27 mouse cellular contexts compared by ENCODE assay signal in genomic region chr11:88359736-88360135, GRCm38 (mm10).
DNase-seq lines count a peak whose midpoint lies in the region; ATAC-seq and TF ChIP-seq lines count a peak whose summit lies in the region.
"Had no signal": no experiment of that assay in that cellular context is flagged by ENCODE, and none has a peak within 500 bp of the region (broad histone marks: within the 10 kb centered on the region; RNA-seq: fewer than 3 reads in every experiment).

No protein-coding gene starts in this region.

- H3K4me3 ChIP-seq in hindbrain, embryonic 14.5 days (replicated peaks; ENCODE audit: low read length) = no peak overlapping the region
- H3K4me3 ChIP-seq in hindbrain, postnatal 0 days (ENCODE audit: low read length) = no peak overlapping the region
- no peak overlapping the region for H3K4me3 ChIP-seq in heart, embryonic 12.5 days
- no peak overlapping the region for H3K4me3 ChIP-seq in heart, postnatal 0 days (ENCODE audit: low read depth, low read length)
- no peak overlapping the region for H3K4me3 ChIP-seq in midbrain, embryonic 11.5 days (ENCODE audit: low read depth, low read length)
- H3K4me3 ChIP-seq: erythroblast, embryonic 14.5 days; forebrain, embryonic 12.5 days; hindbrain, embryonic 10.5 days; midbrain, embryonic 15.5 days had no signal

- H3K9ac ChIP-seq in hindbrain, embryonic 14.5 days = no peak overlapping the region
- no peak overlapping the region for H3K9ac ChIP-seq in hindbrain, postnatal 0 days (replicated peaks; ENCODE audit: low read length)
- no peak overlapping the region for H3K9ac ChIP-seq in heart, embryonic 12.5 days
- no peak overlapping the region for H3K9ac ChIP-seq in heart, postnatal 0 days (replicated peaks; ENCODE audit: low read depth, low read length)
- H3K9ac ChIP-seq in midbrain, embryonic 11.5 days (ENCODE audit: low read length) = no peak overlapping the region
- H3K9ac ChIP-seq: forebrain, postnatal 0 days; liver, embryonic 14.5 days; midbrain, embryonic 15.5 days had no signal

- peaks cover 31% of the 10 kb centered on the region for H3K4me1 ChIP-seq in hindbrain, embryonic 14.5 days (replicated peaks; ENCODE audit: control insufficient read depth, insufficient read depth, low read length)
- peaks cover 17% of the 10 kb centered on the region for H3K4me1 ChIP-seq in hindbrain, postnatal 0 days (ENCODE audit: insufficient read depth, low read length)
- H3K4me1 ChIP-seq in heart, embryonic 12.5 days (replicated peaks) = peaks cover 70% of the 10 kb centered on the region
- peaks cover 45% of the 10 kb centered on the region for H3K4me1 ChIP-seq in heart, postnatal 0 days (ENCODE audit: control insufficient read depth, insufficient read depth)
- peaks cover 24% of the 10 kb centered on the region for H3K4me1 ChIP-seq in midbrain, embryonic 11.5 days (ENCODE audit: control insufficient read depth, insufficient read depth, low read length)

- DNase-seq in hindbrain, embryonic 14.5 days (ENCODE audit: low spot score) = no peak
- DNase-seq in hindbrain, postnatal 0 days (ENCODE audit: low spot score) = no peak
- DNase-seq in heart, postnatal 0 days (ENCODE audit: low spot score) = peak; percentile 61
- no peak for DNase-seq in midbrain, embryonic 11.5 days (ENCODE audit: low spot score, missing footprints)
- no peak for DNase-seq in right cerebral cortex, postnatal 4 days
- DNase-seq: adrenal gland, postnatal 25 days; B cell, adult 2 months; cerebellum, adult 11-12 months; cerebellum, postnatal 14 days; forebrain, postnatal 0 days; gastrocnemius, postnatal 10 days; kidney, adult 9 months; kidney, postnatal 10 days; liver; lung, adult 2 months; lung, postnatal 10 days; right cerebral cortex, postnatal 25 days; thymus, adult 2 months; thymus, postnatal 4 days had no signal

- no peaks in the 10 kb centered on the region for H3K27me3 ChIP-seq in hindbrain, embryonic 14.5 days (ENCODE audit: control insufficient read depth, insufficient read depth, low read length)
- no peaks in the 10 kb centered on the region for H3K27me3 ChIP-seq in hindbrain, postnatal 0 days (ENCODE audit: insufficient read depth, low read length)
- H3K27me3 ChIP-seq in heart, embryonic 12.5 days (replicated peaks) = no peaks in the 10 kb centered on the region
- no peaks in the 10 kb centered on the region for H3K27me3 ChIP-seq in heart, postnatal 0 days (ENCODE audit: control insufficient read depth, insufficient read depth, low read length)
- H3K27me3 ChIP-seq in midbrain, embryonic 11.5 days (ENCODE audit: control insufficient read depth, insufficient read depth, low read length) = no peaks in the 10 kb centered on the region
- H3K27me3 ChIP-seq: forebrain, embryonic 12.5 days; midbrain, embryonic 15.5 days had no signal

- no peak for TF ChIP-seq CTCF in hindbrain, postnatal 0 days (IDR thresholded peaks at IDR 0.05; ENCODE audit: low read depth)
- no peak for TF ChIP-seq CTCF in heart, postnatal 0 days (IDR thresholded peaks at IDR 0.05; ENCODE audit: low read depth)

- 0 out of 2 replicates have a peak, but pooled peaks cover 3% of the 10 kb centered on the region for H3K36me3 ChIP-seq in hindbrain, embryonic 14.5 days (replicated peaks; ENCODE audit: control insufficient read depth, insufficient read depth)
- peaks cover 3% of the 10 kb centered on the region; the same call in 1 of the 2 replicates for H3K36me3 ChIP-seq in hindbrain, postnatal 0 days (ENCODE audit: insufficient read depth, low read length)
- peaks cover 20% of the 10 kb centered on the region for H3K36me3 ChIP-seq in heart, embryonic 12.5 days
- 0 out of 2 replicates have a peak, but pooled peaks cover 11% of the 10 kb centered on the region for H3K36me3 ChIP-seq in heart, postnatal 0 days (replicated peaks; ENCODE audit: control insufficient read depth, insufficient read depth, low read length)
- H3K36me3 ChIP-seq in midbrain, embryonic 11.5 days (ENCODE audit: control insufficient read depth, insufficient read depth, low read length) = peaks cover 11% of the 10 kb centered on the region; the same call in 1 of the 2 replicates
- H3K36me3 ChIP-seq: midbrain, embryonic 15.5 days had no signal

- no peak for TF ChIP-seq EP300 in heart, postnatal 0 days (IDR thresholded peaks at IDR 0.05; ENCODE audit: low read depth)

- ATAC-seq in hindbrain, embryonic 14.5 days (ENCODE audit: low FRiP score) = no peak
- no peak for ATAC-seq in hindbrain, postnatal 0 days
- ATAC-seq in heart, embryonic 12.5 days (ENCODE audit: insufficient number of reproducible peaks, low FRiP score) = no peak
- peak; percentile 39 for ATAC-seq in heart, postnatal 0 days (ENCODE audit: insufficient read depth, low read depth)
- no peak for ATAC-seq in midbrain, embryonic 11.5 days (ENCODE audit: low FRiP score)
- ATAC-seq: forebrain, postnatal 0 days; intestine, postnatal 0 days; midbrain, embryonic 15.5 days had no signal

- 0 out of 2 replicates have a peak overlapping the region, but pooled peaks have one; percentile 32 for H3K27ac ChIP-seq in hindbrain, embryonic 14.5 days
- no peak overlapping the region for H3K27ac ChIP-seq in hindbrain, postnatal 0 days
- peak overlapping the region; percentile 78 for H3K27ac ChIP-seq in heart, embryonic 12.5 days (ENCODE audit: poor library complexity, severe bottlenecking)
- H3K27ac ChIP-seq in heart, postnatal 0 days (ENCODE audit: low read depth) = peak overlapping the region; percentile 56
- no peak overlapping the region for H3K27ac ChIP-seq in midbrain, embryonic 11.5 days (ENCODE audit: low read depth, low read length)
- H3K27ac ChIP-seq: forebrain, embryonic 12.5 days; liver, embryonic 14.5 days; macrophage; midbrain, embryonic 15.5 days had no signal

- H3K9me3 ChIP-seq in hindbrain, embryonic 14.5 days (ENCODE audit: control insufficient read depth, low read length) = no peaks in the 10 kb centered on the region
- H3K9me3 ChIP-seq in hindbrain, postnatal 0 days (ENCODE audit: low read length) = no peaks in the 10 kb centered on the region
- no peaks in the 10 kb centered on the region for H3K9me3 ChIP-seq in heart, embryonic 12.5 days (replicated peaks)
- H3K9me3 ChIP-seq in heart, postnatal 0 days (replicated peaks; ENCODE audit: control insufficient read depth, low read length) = no peaks in the 10 kb centered on the region
- H3K9me3 ChIP-seq in midbrain, embryonic 11.5 days (ENCODE audit: control insufficient read depth, low read length) = no peaks in the 10 kb centered on the region
- H3K9me3 ChIP-seq: forebrain, embryonic 12.5 days; hindbrain, embryonic 10.5 days; midbrain, embryonic 15.5 days had no signal

- no peak overlapping the region for H3K4me2 ChIP-seq in hindbrain, embryonic 14.5 days (replicated peaks)
- no peak overlapping the region for H3K4me2 ChIP-seq in hindbrain, postnatal 0 days (ENCODE audit: low read depth, low read length)
- no peak overlapping the region for H3K4me2 ChIP-seq in heart, embryonic 12.5 days
- H3K4me2 ChIP-seq in heart, postnatal 0 days (ENCODE audit: low read depth, low read length) = no peak overlapping the region
- H3K4me2 ChIP-seq in midbrain, embryonic 11.5 days = no peak overlapping the region
- H3K4me2 ChIP-seq: forebrain, embryonic 12.5 days; midbrain, embryonic 15.5 days had no signal

- WGBS in hindbrain, embryonic 14.5 days = 96% methylated on average over 7 of the region's 7 CpGs
- WGBS in hindbrain, postnatal 0 days = 85% methylated on average over 7 of the region's 7 CpGs
- 28% methylated on average over 7 of the region's 7 CpGs for WGBS in heart, embryonic 12.5 days
- WGBS in heart, postnatal 0 days = 17% methylated on average over 7 of the region's 7 CpGs
- 86% methylated on average over 7 of the region's 7 CpGs for WGBS in midbrain, embryonic 11.5 days

Comparison
In these comparisons a context has a peak if more than half of its experiments do, and no peak if none do; other contexts are left out.
1. H3K27ac ChIP-seq: peak in hindbrain, embryonic 14.5 days (single experiment), heart, embryonic 12.5 days (single experiment) and heart, postnatal 0 days (single experiment); none in hindbrain, postnatal 0 days (single experiment) and midbrain, embryonic 11.5 days (single experiment).